Mouse (Mus musculus) bone marrow macrophage, adult 2 months (primary cell): ENCODE measurements at regions not wholly inside any gene's neighbourhood (a gene's known extent, or its start where the extent isn't known, plus 50 kb on each side); places are given as distances from the start of the nearest gene placed in this dataset.

ENCODE experiments used
- H3K27ac ChIP-seq: 2 replicates; pipeline ENCODE4 v1.5.1; 2012; ENCODE audit warnings: low read depth, low read length; ENCODE audit not compliant: insufficient read depth
- H3K4me1 ChIP-seq: 2 replicates; pipeline ENCODE4 v1.6.1; 2012; ENCODE audit warnings: low read length; ENCODE audit not compliant: control insufficient read depth, insufficient read depth
- H3K4me3 ChIP-seq: 2 replicates; pipeline ENCODE4 v1.5.1; 2012; ENCODE audit warnings: mild to moderate bottlenecking, low read length, moderate library complexity; ENCODE audit not compliant: insufficient read depth
- CTCF ChIP-seq: IDR thresholded peaks from 2 replicates; pipeline ENCODE4 v1.5.1; 2012; ENCODE audit warnings: low read depth, mild to moderate bottlenecking, low read length, moderate library complexity
- POLR2A ChIP-seq: IDR thresholded peaks from 2 replicates; pipeline ENCODE4 v1.6.1; 2012; ENCODE audit warnings: mild to moderate bottlenecking, low read depth, low read length, borderline replicate concordance

- no peak overlapping the region for H3K27ac ChIP-seq
- TF ChIP-seq POLR2A (no peak), CTCF (no peak)
- H3K4me3 ChIP-seq, result no peak overlapping the region
- peaks cover 13% of the 10 kb centered on the region for H3K4me1 ChIP-seq
These were observed 59.2 kb upstream of the Irs2 start for GRCm38 (mm10) chr8:11067450-11067849.

DNA sequence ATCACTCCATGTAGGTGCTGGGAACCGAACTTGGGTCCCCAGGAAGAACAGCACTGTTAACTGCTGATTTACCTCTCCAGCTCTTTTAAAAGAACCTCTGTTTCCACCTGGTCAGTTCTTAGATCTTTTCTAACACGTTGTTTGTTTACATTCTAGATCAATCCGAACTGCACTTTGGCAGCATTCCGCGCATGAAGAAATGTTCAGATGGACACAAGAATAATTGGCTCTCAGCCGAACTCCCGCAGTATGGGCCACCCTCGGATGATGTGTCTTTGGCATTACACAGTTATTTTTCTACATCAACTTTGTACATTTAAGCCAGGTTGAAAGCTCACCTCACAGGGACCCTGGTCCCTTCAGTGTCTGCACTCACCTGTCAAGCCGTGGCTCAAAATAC lies 57.7 kb upstream of the Irs2 start:
- TF ChIP-seq CTCF (no peak), POLR2A (no peak)
- H3K4me1 ChIP-seq, result peaks cover 18% of the 10 kb centered on the region
- H3K27ac ChIP-seq, result no peak overlapping the region
- H3K4me3 ChIP-seq, result no peak overlapping the region

DNA sequence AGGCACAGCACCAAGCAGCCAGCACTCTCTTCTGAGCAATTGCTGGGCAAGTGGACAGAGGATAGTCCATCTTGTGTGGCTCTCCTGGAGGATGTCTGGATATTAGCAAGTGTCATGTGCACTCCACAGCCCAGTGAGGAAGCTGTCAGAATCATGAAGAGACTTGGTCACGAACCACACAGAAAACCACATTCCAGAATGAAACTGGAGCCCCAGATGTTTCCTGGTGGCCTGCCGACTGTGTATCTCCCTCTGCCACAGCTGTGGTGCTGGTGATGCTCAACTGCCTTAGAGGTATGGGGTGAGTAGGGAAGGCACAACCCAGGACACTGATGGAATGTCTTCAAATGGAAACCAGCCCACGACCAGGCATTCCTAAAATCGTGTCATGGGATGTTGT lies 57.0 kb upstream of the Irs2 start:
- H3K4me3 ChIP-seq, result no peak overlapping the region
- TF ChIP-seq CTCF, result no peak
- H3K4me1 ChIP-seq, result peaks cover 18% of the 10 kb centered on the region
- H3K27ac ChIP-seq, result no peak overlapping the region

DNA sequence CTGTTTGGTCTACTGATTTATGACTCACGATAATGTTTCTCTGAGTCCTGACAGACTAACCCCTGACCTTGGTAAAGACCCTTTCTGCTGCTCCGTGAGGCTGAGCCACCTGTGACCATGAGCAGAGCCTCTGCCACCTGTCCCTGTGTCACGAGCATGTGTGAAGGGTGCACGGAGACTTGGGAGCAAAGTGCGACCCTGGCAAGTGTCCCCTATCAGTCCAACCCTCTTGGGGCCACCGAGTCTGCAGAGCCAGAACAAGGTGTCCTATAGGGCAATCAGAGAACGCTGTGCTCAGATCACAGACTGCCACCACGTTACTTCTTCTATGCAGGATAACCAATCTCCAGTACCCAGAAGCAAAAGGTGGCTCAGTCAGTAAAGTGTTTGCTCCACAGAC lies 54.8 kb upstream of the Irs2 start:
- no peak overlapping the region for H3K27ac ChIP-seq

DNA sequence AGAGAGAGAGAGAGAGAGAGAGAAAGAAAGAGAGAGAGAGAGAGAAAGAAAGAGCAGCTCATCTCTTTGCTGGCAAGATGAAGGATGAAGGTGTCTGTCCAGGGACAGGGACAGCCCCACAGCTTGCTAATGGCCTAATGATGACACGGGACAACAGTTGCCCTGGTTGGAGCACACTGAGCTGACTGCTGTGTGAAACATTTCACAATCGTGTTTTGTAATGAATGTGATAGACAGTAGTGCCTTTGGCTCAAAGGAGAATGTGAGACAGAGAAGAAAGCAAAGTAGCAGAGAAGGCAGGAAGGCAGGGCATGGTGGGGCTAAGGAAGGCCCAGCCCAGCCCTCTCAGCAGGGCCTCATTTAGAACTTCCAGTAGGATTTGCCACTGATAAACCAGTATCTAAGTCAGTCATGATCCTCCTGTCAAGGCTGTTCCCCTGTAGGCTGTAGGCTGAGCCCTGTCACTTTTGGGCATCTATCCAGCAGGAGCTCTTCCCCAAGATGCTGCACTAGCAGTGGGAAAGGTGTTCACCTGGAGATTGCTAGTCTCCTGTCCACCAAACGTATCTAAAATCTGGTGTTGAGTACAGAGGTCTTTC lies 54.2 kb upstream of the Irs2 start:
- Histone ChIP-seq H3K4me1 (peaks cover 18% of the 10 kb centered on the region), H3K27ac (no peak overlapping the region)
- TF ChIP-seq POLR2A (no peak), CTCF (no peak)

More for the DNA sequence above, 54.8 kb upstream of the Irs2 start:
- no peak for TF ChIP-seq POLR2A
- H3K4me1 ChIP-seq, result peaks cover 18% of the 10 kb centered on the region
- no peak overlapping the region for H3K4me3 ChIP-seq

DNA sequence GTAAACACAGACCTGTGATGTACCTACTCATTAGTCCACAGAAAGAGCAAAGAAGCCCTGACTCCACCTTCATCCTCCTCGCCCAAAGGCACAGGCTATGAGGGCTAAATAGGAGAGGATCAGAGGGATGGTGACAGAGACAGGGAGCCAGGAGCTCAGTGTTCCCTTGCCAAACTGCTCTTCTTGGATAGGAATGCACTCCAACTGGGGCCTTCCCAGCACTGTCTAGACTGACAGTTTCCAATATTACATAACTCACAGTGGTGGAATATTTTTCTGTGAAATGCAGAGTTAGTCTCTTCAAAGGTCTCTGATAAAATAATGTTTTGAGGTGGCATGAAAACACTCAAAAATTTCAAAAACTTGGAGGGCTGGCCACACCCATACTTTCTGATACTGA lies 53.5 kb upstream of the Irs2 start:
- TF ChIP-seq POLR2A (no peak), CTCF (no peak)
- no peak overlapping the region for H3K27ac ChIP-seq
- H3K4me3 ChIP-seq, result no peak overlapping the region
- peaks cover 18% of the 10 kb centered on the region for H3K4me1 ChIP-seq

More for the DNA sequence above, 54.2 kb upstream of the Irs2 start:
- H3K4me3 ChIP-seq, result no peak overlapping the region

DNA sequence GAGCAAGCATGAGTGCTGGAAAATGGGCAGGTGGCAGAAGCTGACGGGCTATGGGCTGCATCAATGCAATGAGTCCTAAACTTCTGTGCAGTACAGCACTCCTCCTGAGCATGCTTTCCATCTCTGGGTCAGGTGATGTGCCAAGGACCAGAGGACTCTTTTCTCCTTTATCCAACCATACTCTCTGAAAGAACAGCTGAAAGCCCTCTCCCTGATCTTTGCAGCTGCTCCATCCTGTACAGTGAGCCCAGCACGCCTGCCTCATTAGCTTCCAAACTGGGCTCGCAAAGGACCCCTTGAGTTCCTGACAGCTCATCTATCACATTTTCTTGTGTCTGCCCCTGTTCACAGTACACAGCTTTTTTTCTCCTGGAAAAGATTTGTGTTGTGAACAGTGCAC lies 52.3 kb upstream of the Irs2 start:
- Histone ChIP-seq H3K27ac (no peak overlapping the region), H3K4me1 (peaks cover 14% of the 10 kb centered on the region), H3K4me3 (no peak overlapping the region)
- TF ChIP-seq CTCF (no peak), POLR2A (no peak)

DNA sequence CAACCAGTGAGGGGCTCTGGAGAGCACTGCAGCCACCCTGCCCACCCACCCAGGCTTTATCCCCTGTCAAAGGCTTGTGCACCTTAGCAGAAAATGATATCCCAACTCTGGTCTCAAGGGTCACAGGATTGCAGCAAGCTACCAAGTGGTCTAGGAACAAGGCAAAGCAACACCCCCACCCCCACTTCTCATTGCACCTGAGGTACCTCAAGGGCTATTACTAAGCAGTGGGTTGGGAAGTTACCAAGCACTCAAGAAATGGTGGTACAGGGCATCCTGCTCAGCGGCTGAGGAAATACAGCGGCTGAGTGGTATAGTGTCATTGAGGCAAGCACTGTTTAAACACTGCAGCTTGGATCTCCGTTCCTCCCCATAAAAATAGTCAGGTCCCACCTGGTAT lies 50.1 kb upstream of the Irs2 start:
- TF ChIP-seq POLR2A (no peak), CTCF (no peak)
- peaks cover 7% of the 10 kb centered on the region for H3K4me1 ChIP-seq
- no peak overlapping the region for H3K4me3 ChIP-seq
- no peak overlapping the region for H3K27ac ChIP-seq
